ENCODE assay signal across 7 mouse cellular contexts in genomic region chrX:48593721-48594098, GRCm38 (mm10). TPM values are rescaled to one million over a fixed set of nuclear protein-coding genes. Genes with fewer than 3 reads are reported as not detected.
A peak's percentile ranks its signal among the peaks of the same experiment; 100 is the strongest.
DNase-seq lines count a peak whose midpoint lies in the region; ATAC-seq and TF ChIP-seq lines count a peak whose summit lies in the region.

No protein-coding gene starts in this region.

- peak; percentile 3 for DNase-seq in liver, adult 2 months (ENCODE audit: extremely low read depth, low read depth, low spot score)
- no peak for DNase-seq in liver
- DNase-seq in Muller cell, postnatal 12 days (ENCODE audit: inconsistent ontology term): peak; percentile 7
- no peak for DNase-seq in left cerebral cortex, postnatal 36 days (ENCODE audit: low spot score in 2 of 2)

- TF ChIP-seq POLR2A in liver, adult 2 months (IDR thresholded peaks at IDR 0.05; ENCODE audit: extremely low read depth, insufficient read depth, low read length): no peak
- TF ChIP-seq POLR2A in embryonic fibroblast, embryonic 13.5 days (IDR thresholded peaks at IDR 0.05; ENCODE audit: low read depth, low read length): no peak
- no peak for TF ChIP-seq POLR2A in small intestine, adult 2 months (IDR thresholded peaks at IDR 0.05; ENCODE audit: low read depth, low read length)

- H3K36me3 ChIP-seq in liver, adult 2 months (ENCODE audit: control insufficient read depth, insufficient read depth, low read length): peaks cover 7% of the 10 kb centered on the region; the same call in 1 of the 2 replicates
- H3K36me3 ChIP-seq in limb, embryonic 13.5 days: peaks cover 15% of the 10 kb centered on the region
- H3K36me3 ChIP-seq in small intestine, adult 2 months (ENCODE audit: control insufficient read depth, insufficient read depth, low read length): peaks cover 7% of the 10 kb centered on the region; the same call in 1 of the 2 replicates

- ATAC-seq in limb, embryonic 13.5 days (ENCODE audit: low FRiP score, low read depth): peak; percentile 25; the same call in 1 of the 2 replicates

- H3K4me3 ChIP-seq in liver, adult 2 months (ENCODE audit: insufficient read depth, low read depth, low read length): peak overlapping the region; percentile 97
- H3K4me3 ChIP-seq in embryonic fibroblast, embryonic 13.5 days (ENCODE audit: insufficient read depth, low read length): peak overlapping the region; percentile 59
- H3K4me3 ChIP-seq in limb, embryonic 13.5 days: peak overlapping the region; percentile 64
- H3K4me3 ChIP-seq in small intestine, adult 2 months (ENCODE audit: low read depth, low read length): peak overlapping the region; percentile 91

- H3K27me3 ChIP-seq in liver, adult 2 months (ENCODE audit: control insufficient read depth, insufficient read depth, low read length): no peaks in the 10 kb centered on the region
- no peaks in the 10 kb centered on the region for H3K27me3 ChIP-seq in limb, embryonic 13.5 days
- H3K27me3 ChIP-seq in small intestine, adult 2 months (ENCODE audit: control insufficient read depth, insufficient read depth, low read length): no peaks in the 10 kb centered on the region

- H3K4me1 ChIP-seq in liver, adult 2 months (ENCODE audit: control insufficient read depth, insufficient read depth, low read length): no peaks in the 10 kb centered on the region; the same call in 1 of the 2 replicates
- no peaks in the 10 kb centered on the region for H3K4me1 ChIP-seq in embryonic fibroblast, embryonic 13.5 days (ENCODE audit: control insufficient read depth, insufficient read depth, low read length)
- 0 out of 2 replicates have a peak, but pooled peaks cover 5% of the 10 kb centered on the region for H3K4me1 ChIP-seq in limb, embryonic 13.5 days
- H3K4me1 ChIP-seq in small intestine, adult 2 months (ENCODE audit: control insufficient read depth, insufficient read depth, insufficient read length, low read length): no peaks in the 10 kb centered on the region

- no peak for TF ChIP-seq CTCF in liver, adult 2 months (IDR thresholded peaks at IDR 0.05; ENCODE audit: low read depth, low read length)
- no peak for TF ChIP-seq CTCF in embryonic fibroblast, embryonic 13.5 days (IDR thresholded peaks at IDR 0.05; ENCODE audit: borderline replicate concordance, insufficient read depth, low read length)
- no peak for TF ChIP-seq CTCF in small intestine, adult 2 months (IDR thresholded peaks at IDR 0.05; ENCODE audit: extremely low read depth, insufficient read length, insufficient replicate concordance, low read depth, low read length)

- no peaks in the 10 kb centered on the region for H3K9me3 ChIP-seq in limb, embryonic 13.5 days

- no peak overlapping the region; the same call in 1 of the 2 replicates for H3K27ac ChIP-seq in liver, adult 2 months (replicated peaks; ENCODE audit: insufficient read depth, low read depth, low read length)
- H3K27ac ChIP-seq in embryonic fibroblast, embryonic 13.5 days (ENCODE audit: insufficient read depth, low read length): no peak overlapping the region
- peak overlapping the region; percentile 83 for H3K27ac ChIP-seq in limb, embryonic 13.5 days
- H3K27ac ChIP-seq in small intestine, adult 2 months (ENCODE audit: insufficient read depth, low read depth, low read length): no peak overlapping the region

- intact Hi-C loops in left cerebral cortex, postnatal 36 days (cut with DNase I): loop anchor here (1.0 kb wide), 1 partner anchor 30 kb away; the partner anchor contains the start of gene Slc25a14

- H3K9ac ChIP-seq in liver, adult 2 months (ENCODE audit: low read depth, low read length): peak overlapping the region; percentile 71
- H3K9ac ChIP-seq in limb, embryonic 13.5 days: peak overlapping the region; percentile 80

- peak overlapping the region; percentile 60 for H3K4me2 ChIP-seq in limb, embryonic 13.5 days (replicated peaks)

- no peaks in the 10 kb centered on the region for H3K79me2 ChIP-seq in liver, adult 2 months (ENCODE audit: control insufficient read depth, insufficient read depth, low read length)

- 0% methylated on average over 11 of the region's 15 CpGs for WGBS in liver, adult 2 months
- WGBS in limb, embryonic 13.5 days: 22% methylated on average over 11 of the region's 15 CpGs
- WGBS in small intestine, adult 2 months: 19% methylated on average over 12 of the region's 15 CpGs

RNA-seq across cellular contexts. Expression of gene Zfp280c, which starts 0.6 kb away (rescaled TPM):
- total RNA-seq in liver, adult 2 months (2014; rRNA removed): 4.2 and 5.2 TPM in 2 replicates
- 1.2 and 1.9 TPM in 2 replicates for polyA plus RNA-seq in liver, adult 2 months (2012; rRNA removed)
- polyA plus RNA-seq in embryonic fibroblast, embryonic 13.5 days (2011; ENCODE audit: insufficient read length, low read depth, missing spikeins): 22.1 and 29.3 TPM in 2 replicates
- polyA plus RNA-seq in limb, embryonic 13.5 days (2015; fragmentation: Nextera tagmentation; extraction: Ambion mirVana): 14.8 and 15.6 TPM in 2 replicates
- polyA plus RNA-seq in small intestine, adult 2 months (2012; rRNA removed): 0.19 and 0.65 TPM in 2 replicates
- total RNA-seq in left cerebral cortex, postnatal 36 days (2021): 10 to 100 TPM; 19.8 to 23.4 TPM

RNA-seq across cellular contexts. Expression of gene Slc25a14, which starts 29.5 kb away (rescaled TPM):
- total RNA-seq in liver, adult 2 months (2014; rRNA removed): 3.2 and 4.4 TPM in 2 replicates
- polyA plus RNA-seq in liver, adult 2 months (2012; rRNA removed): 0.98 and 1.3 TPM in 2 replicates
- polyA plus RNA-seq in embryonic fibroblast, embryonic 13.5 days (2011; ENCODE audit: insufficient read length, low read depth, missing spikeins): 7.7 and 8.6 TPM in 2 replicates
- polyA plus RNA-seq in limb, embryonic 13.5 days (2015; fragmentation: Nextera tagmentation; extraction: Ambion mirVana): 16.9 and 17.3 TPM in 2 replicates
- 0.10 and 0.33 TPM in 2 replicates for polyA plus RNA-seq in small intestine, adult 2 months (2012; rRNA removed)
- total RNA-seq in left cerebral cortex, postnatal 36 days (2021): 10 to 100 TPM; 60.8 to 64.0 TPM

Comparison
In these comparisons a context has a peak if more than half of its experiments do, and no peak if none do; other contexts are left out.
1. DNase-seq: peak in liver, adult 2 months (single experiment) and Muller cell, postnatal 12 days (single experiment); none in liver (single experiment) and left cerebral cortex, postnatal 36 days (0 of 2).
2. Peak in every context shown above with its lines, with median percentiles within 50 percentile points of each other: H3K4me3 ChIP-seq.